Mouse (Mus musculus) stomach, embryonic 14.5 days (tissue): ENCODE data around the gene Gm49320. TPM values are rescaled to one million over a fixed set of nuclear protein-coding genes. Genes with fewer than 3 reads are reported as not detected.

Source experiments
- ATAC-seq: fragments of 200-750 bp; cut with Nextera tagmentation; 2 replicates; pipeline ENCODE4 v1.8.0; 2017; ENCODE audit warnings: low read depth, moderate TSS enrichment; ENCODE audit not compliant: insufficient number of reproducible peaks, insufficient read depth, low FRiP score
- H3K27ac ChIP-seq: fragments of 300-500 bp; sonication (generic); 2 replicates; pipeline ENCODE4 v1.5.1; 2014; ENCODE audit warnings: mild to moderate bottlenecking, low read length, moderate library complexity, mixed read lengths
- H3K27me3 ChIP-seq: fragments of 300-500 bp; sonication (generic); 2 replicates; pipeline ENCODE4 v1.6.1; 2014; ENCODE audit warnings: low read length, control low read depth, mixed read lengths; ENCODE audit not compliant: control insufficient read depth, insufficient read depth
- H3K36me3 ChIP-seq: fragments of 300-500 bp; sonication (generic); 2 replicates; pipeline ENCODE4 v1.6.1; 2014; ENCODE audit warnings: mild to moderate bottlenecking, control low read depth, low read length, moderate library complexity, mixed read lengths; ENCODE audit not compliant: control insufficient read depth, insufficient read depth
- H3K4me1 ChIP-seq: fragments of 300-500 bp; sonication (generic); 2 replicates; pipeline ENCODE4 v1.6.1; 2014; ENCODE audit warnings: low read length, control low read depth, mixed read lengths; ENCODE audit not compliant: control insufficient read depth, insufficient read depth
- H3K4me2 ChIP-seq: fragments of 300-500 bp; sonication (generic); replicated peaks from 2 replicates; pipeline ENCODE4 v1.6.1; 2014; ENCODE audit warnings: low read depth, low read length, control low read depth
- H3K4me3 ChIP-seq: fragments of 300-500 bp; sonication (generic); 2 replicates; pipeline ENCODE4 v1.5.1; 2014; ENCODE audit warnings: low read depth, low read length, control low read depth
- H3K9ac ChIP-seq: fragments of 300-500 bp; sonication (generic); replicated peaks from 2 replicates; pipeline ENCODE4 v1.6.1; 2014; ENCODE audit warnings: low read depth, mild to moderate bottlenecking, control low read depth, low read length, moderate library complexity, mixed read lengths
- H3K9me3 ChIP-seq: fragments of 300-500 bp; sonication (generic); 2 replicates; pipeline ENCODE4 v1.6.1; 2016; ENCODE audit warnings: low read depth, low read length, control low read depth; ENCODE audit not compliant: control insufficient read depth
- WGBS: fragments of 180-500 bp; shearing (Covaris S2); extraction: QIAGEN DNeasy Blood & Tissue Kit; methylation state at CpG from one replicate; pipeline ENCODE4 v1.1.7; 2014; 5-methylcytosine and 5-hydroxymethylcytosine counted together
- polyA plus RNA-seq: library from polyadenylated mRNA; unstranded; fragments of >200 nt; fragmentation: Nextera tagmentation; extraction: Ambion mirVana; gene quantifications from 2 replicates; pipeline ENCODE4 v1.2.1, GENCODE M21; 2014

Gene Gm49320
- polyA plus RNA-seq, 1 experiment from 2014 or later: 2.4 TPM

GRCm38 (mm10) chr8:4237814-4238433, 741 bp upstream of the Gm49320 start:
- WGBS: 17% methylated on average over 15 of the region's 15 CpGs
- H3K27ac ChIP-seq: peak overlapping the region; percentile 97
- H3K36me3 ChIP-seq: peaks cover 9% of the 10 kb centered on the region; the same call in 1 of the 2 replicates
- peak overlapping the region; percentile 74 for H3K4me3 ChIP-seq
- no peak for ATAC-seq
- peaks cover 17% of the 10 kb centered on the region for H3K4me1 ChIP-seq
- H3K9ac ChIP-seq: peak overlapping the region; percentile 60
- no peaks in the 10 kb centered on the region for H3K27me3 ChIP-seq
- H3K9me3 ChIP-seq: no peaks in the 10 kb centered on the region
- peak overlapping the region; percentile 70 for H3K4me2 ChIP-seq

GRCm38 (mm10) chr8:4239193-4239890, 677 bp downstream of the Gm49320 start:
- Histone ChIP-seq H3K27me3 (no peaks in the 10 kb centered on the region), H3K36me3 (peaks cover 23% of the 10 kb centered on the region), H3K9me3 (no peaks in the 10 kb centered on the region), H3K9ac (peak overlapping the region; percentile 56), H3K4me3 (peak overlapping the region; percentile 74), H3K4me1 (peaks cover 17% of the 10 kb centered on the region), H3K27ac (peak overlapping the region; percentile 80), H3K4me2 (peak overlapping the region; percentile 76)
- 11% methylated on average over 19 of the region's 19 CpGs for WGBS
- ATAC-seq: peak; percentile 24

- Histone ChIP-seq H3K9ac (no peak overlapping the region), H3K4me2 (no peak overlapping the region), H3K4me1 (peaks cover 3% of the 10 kb centered on the region), H3K36me3 (peaks cover 68% of the 10 kb centered on the region), H3K4me3 (no peak overlapping the region), H3K9me3 (no peaks in the 10 kb centered on the region), H3K27me3 (no peaks in the 10 kb centered on the region), H3K27ac (no peak overlapping the region)
- 89% methylated on average over 5 of the region's 5 CpGs for WGBS
- no peak for ATAC-seq
Observed at GRCm38 (mm10) chr8:4245061-4245460, 6.4 kb downstream of the Gm49320 start.

GRCm38 (mm10) chr8:4245737-4246136, 7.1 kb downstream of the Gm49320 start:
- Histone ChIP-seq H3K36me3 (peaks cover 68% of the 10 kb centered on the region), H3K9ac (no peak overlapping the region), H3K27me3 (no peaks in the 10 kb centered on the region), H3K4me1 (peaks cover 2% of the 10 kb centered on the region; the same call in 1 of the 2 replicates), H3K27ac (no peak overlapping the region), H3K4me3 (no peak overlapping the region), H3K9me3 (no peaks in the 10 kb centered on the region), H3K4me2 (no peak overlapping the region)
- no peak for ATAC-seq
- WGBS: 87% methylated on average over 13 of the region's 13 CpGs

GRCm38 (mm10) chr8:4247241-4247640, 8.6 kb downstream of the Gm49320 start:
- H3K4me3 ChIP-seq: no peak overlapping the region
- H3K9ac ChIP-seq: no peak overlapping the region
- peaks cover 3% of the 10 kb centered on the region; the same call in 1 of the 2 replicates for H3K4me1 ChIP-seq
- no peak overlapping the region for H3K27ac ChIP-seq
- no peaks in the 10 kb centered on the region for H3K9me3 ChIP-seq
- no peak for ATAC-seq
- H3K36me3 ChIP-seq: peaks cover 62% of the 10 kb centered on the region
- H3K4me2 ChIP-seq: no peak overlapping the region
- 88% methylated on average over 8 of the region's 8 CpGs for WGBS
- H3K27me3 ChIP-seq: no peaks in the 10 kb centered on the region

GRCm38 (mm10) chr8:4247951-4248540, 9.4 kb downstream of the Gm49320 start, which contains the start of gene Tgfbr3l:
Gene Tgfbr3l, plus strand, starts transcription at chr8:4248214.
- Histone ChIP-seq H3K9ac (no peak within 1 kb of the TSS), H3K36me3 (peaks cover 58% of the 10 kb centered on the region), H3K4me2 (no peak within 1 kb of the TSS), H3K4me3 (no peak within 1 kb of the TSS), H3K9me3 (no peaks in the 10 kb centered on the region), H3K4me1 (peaks cover 7% of the 10 kb centered on the region; the same call in 1 of the 2 replicates), H3K27me3 (no peaks in the 10 kb centered on the region), H3K27ac (no peak within 1 kb of the TSS)
- no peak for ATAC-seq
- WGBS: 74% methylated on average over 15 of the region's 15 CpGs

- no peaks in the 10 kb centered on the region for H3K27me3 ChIP-seq
- H3K4me2 ChIP-seq: 0 out of 2 replicates have a peak overlapping the region, but pooled peaks have one; percentile 7
- H3K9ac ChIP-seq: no peak overlapping the region
- H3K36me3 ChIP-seq: peaks cover 46% of the 10 kb centered on the region
- no peak overlapping the region; the same call in 1 of the 2 replicates for H3K27ac ChIP-seq
- no peak overlapping the region for H3K4me3 ChIP-seq
- H3K4me1 ChIP-seq: peaks cover 15% of the 10 kb centered on the region; the same call in 1 of the 2 replicates
- ATAC-seq: no peak
- WGBS: 10% methylated on average over 29 of the region's 29 CpGs
- H3K9me3 ChIP-seq: no peaks in the 10 kb centered on the region
Observed at GRCm38 (mm10) chr8:4249213-4249612, 10.5 kb downstream of the Gm49320 start.

GRCm38 (mm10) chr8:4250306-4250970, 11.8 kb downstream of the Gm49320 start:
- peaks cover 17% of the 10 kb centered on the region; the same call in 1 of the 2 replicates for H3K4me1 ChIP-seq
- ATAC-seq: peak; percentile 7; the same call in 1 of the 2 replicates
- peaks cover 46% of the 10 kb centered on the region for H3K36me3 ChIP-seq
- H3K9ac ChIP-seq: no peak overlapping the region
- H3K27me3 ChIP-seq: no peaks in the 10 kb centered on the region
- 39% methylated on average over 26 of the region's 26 CpGs for WGBS
- H3K9me3 ChIP-seq: no peaks in the 10 kb centered on the region
- no peak overlapping the region for H3K4me3 ChIP-seq
- no peak overlapping the region for H3K27ac ChIP-seq
- no peak overlapping the region for H3K4me2 ChIP-seq
